Comparison of ENCODE assay signal across 18 mouse cellular contexts in genomic region chr2:4578291-4578690, GRCm38 (mm10).
DNase-seq lines count a peak whose midpoint lies in the region; ATAC-seq and TF ChIP-seq lines count a peak whose summit lies in the region.
"Had no signal": no experiment of that assay in that cellular context is flagged by ENCODE, and none has a peak within 500 bp of the region (broad histone marks: within the 10 kb centered on the region; RNA-seq: fewer than 3 reads in every experiment).

No protein-coding gene starts in this region.

- H3K9ac ChIP-seq in heart, embryonic 13.5 days, result no peak overlapping the region
- H3K9ac ChIP-seq in kidney, embryonic 16.5 days (replicated peaks; ENCODE audit: low read length), result no peak overlapping the region
- no peak overlapping the region for H3K9ac ChIP-seq in lung, postnatal 0 days (replicated peaks; ENCODE audit: low read depth)
- H3K9ac ChIP-seq in stomach, postnatal 0 days (ENCODE audit: low read length), result no peak overlapping the region
- H3K9ac ChIP-seq: neural tube, embryonic 12.5 days had no signal

- no peak for DNase-seq in heart, postnatal 14 days
- no peak for DNase-seq in kidney, adult 11 months
- no peak for DNase-seq in lung, postnatal 0 days (ENCODE audit: low spot score)
- no peak for DNase-seq in lung, postnatal 36 days
- no peak for DNase-seq in stomach, postnatal 0 days (ENCODE audit: low spot score)
- DNase-seq in cerebellum, postnatal 4 days (ENCODE audit: low spot score in 2 of 2), result no peak
- DNase-seq: adrenal gland, postnatal 14 days; B cell, adult 2 months; cerebellum, adult 2 months; gastrocnemius, postnatal 36 days; kidney, adult 9 months; left cerebral cortex, postnatal 4 days had no signal

- ATAC-seq in heart, embryonic 13.5 days (ENCODE audit: extremely low read depth, insufficient number of reproducible peaks, low FRiP score, low TSS enrichment), result no peak
- no peak for ATAC-seq in kidney, embryonic 16.5 days (ENCODE audit: low FRiP score, low TSS enrichment)
- no peak for ATAC-seq in lung, postnatal 0 days
- peak; percentile 67; the same call in 1 of the 2 replicates for ATAC-seq in stomach, postnatal 0 days (ENCODE audit: low FRiP score, low TSS enrichment)
- ATAC-seq: hindbrain, postnatal 0 days had no signal

- TF ChIP-seq CTCF in lung, postnatal 0 days (IDR thresholded peaks at IDR 0.05), result no peak
- TF ChIP-seq CTCF in stomach, postnatal 0 days (IDR thresholded peaks at IDR 0.05; ENCODE audit: low read depth), result no peak

- 77% methylated on average over 5 of the region's 5 CpGs for WGBS in heart, embryonic 13.5 days
- WGBS in kidney, embryonic 16.5 days, result 73% methylated on average over 5 of the region's 5 CpGs
- 60% methylated on average over 5 of the region's 5 CpGs for WGBS in lung, postnatal 0 days
- WGBS in stomach, postnatal 0 days, result 61% methylated on average over 5 of the region's 5 CpGs

- H3K36me3 ChIP-seq in heart, embryonic 13.5 days, result peaks cover 88% of the 10 kb centered on the region
- H3K36me3 ChIP-seq in kidney, embryonic 16.5 days (ENCODE audit: insufficient read depth, low read length), result peaks cover 52% of the 10 kb centered on the region
- H3K36me3 ChIP-seq in lung, postnatal 0 days (ENCODE audit: insufficient read depth, low read length), result peaks cover 13% of the 10 kb centered on the region; the same call in 1 of the 2 replicates
- peaks cover 4% of the 10 kb centered on the region for H3K36me3 ChIP-seq in stomach, postnatal 0 days (ENCODE audit: control insufficient read depth, insufficient read depth, low read length)

- peaks cover 55% of the 10 kb centered on the region for H3K4me1 ChIP-seq in heart, embryonic 13.5 days
- H3K4me1 ChIP-seq in kidney, embryonic 16.5 days (ENCODE audit: insufficient read depth, low read length), result peaks cover 48% of the 10 kb centered on the region
- peaks cover 14% of the 10 kb centered on the region for H3K4me1 ChIP-seq in lung, postnatal 0 days (ENCODE audit: insufficient read depth, low read depth, low read length)
- no peaks in the 10 kb centered on the region for H3K4me1 ChIP-seq in stomach, postnatal 0 days (replicated peaks; ENCODE audit: control insufficient read depth, insufficient read depth)
- H3K4me1 ChIP-seq: neural tube, embryonic 12.5 days had no signal

- no peaks in the 10 kb centered on the region for H3K9me3 ChIP-seq in heart, embryonic 13.5 days
- H3K9me3 ChIP-seq in kidney, embryonic 16.5 days (ENCODE audit: low read length), result no peaks in the 10 kb centered on the region
- no peaks in the 10 kb centered on the region for H3K9me3 ChIP-seq in lung, postnatal 0 days (ENCODE audit: low read length)
- H3K9me3 ChIP-seq in stomach, postnatal 0 days (ENCODE audit: control insufficient read depth, low read length), result no peaks in the 10 kb centered on the region
- H3K9me3 ChIP-seq: forebrain, embryonic 10.5 days; midbrain, embryonic 10.5 days; neural tube, embryonic 12.5 days had no signal

- peak overlapping the region; percentile 77 for H3K27ac ChIP-seq in heart, embryonic 13.5 days (replicated peaks)
- H3K27ac ChIP-seq in kidney, embryonic 16.5 days (ENCODE audit: low read length), result peak overlapping the region; percentile 68; the same call in 1 of the 2 replicates
- 0 out of 2 replicates have a peak overlapping the region, but pooled peaks have one; percentile 10 for H3K27ac ChIP-seq in lung, postnatal 0 days (ENCODE audit: low read length)
- H3K27ac ChIP-seq in stomach, postnatal 0 days (replicated peaks), result peak overlapping the region; percentile 50
- H3K27ac ChIP-seq: forebrain, embryonic 10.5 days; midbrain, embryonic 10.5 days; neural tube, embryonic 12.5 days had no signal

- intact Hi-C loops in heart, postnatal 14 days (cut with DNase I), result no loop called here

- no peak for TF ChIP-seq EP300 in lung, postnatal 0 days (IDR thresholded peaks at IDR 0.05)
- no peak for TF ChIP-seq EP300 in stomach, postnatal 0 days (optimal IDR thresholded peaks at IDR 0.05)

- no peak overlapping the region for H3K4me3 ChIP-seq in heart, embryonic 13.5 days
- no peak overlapping the region for H3K4me3 ChIP-seq in kidney, embryonic 16.5 days (ENCODE audit: low read length)
- H3K4me3 ChIP-seq in lung, postnatal 0 days (ENCODE audit: low read depth, low read length), result no peak overlapping the region
- H3K4me3 ChIP-seq in stomach, postnatal 0 days (ENCODE audit: low read depth, low read length), result no peak overlapping the region
- H3K4me3 ChIP-seq: forebrain, embryonic 10.5 days; midbrain, embryonic 10.5 days; neural tube, embryonic 12.5 days had no signal

- H3K27me3 ChIP-seq in heart, embryonic 13.5 days (replicated peaks), result no peaks in the 10 kb centered on the region
- no peaks in the 10 kb centered on the region for H3K27me3 ChIP-seq in kidney, embryonic 16.5 days (ENCODE audit: insufficient read depth, low read length)
- H3K27me3 ChIP-seq in lung, postnatal 0 days (replicated peaks; ENCODE audit: insufficient read depth, low read length), result no peaks in the 10 kb centered on the region
- no peaks in the 10 kb centered on the region for H3K27me3 ChIP-seq in stomach, postnatal 0 days (ENCODE audit: control insufficient read depth, insufficient read depth, low read length)
- H3K27me3 ChIP-seq: neural tube, embryonic 12.5 days had no signal

- no peak overlapping the region for H3K4me2 ChIP-seq in heart, embryonic 13.5 days
- H3K4me2 ChIP-seq in kidney, embryonic 16.5 days (replicated peaks; ENCODE audit: low read depth, low read length), result no peak overlapping the region
- H3K4me2 ChIP-seq in lung, postnatal 0 days (replicated peaks; ENCODE audit: low read depth, low read length), result no peak overlapping the region
- no peak overlapping the region for H3K4me2 ChIP-seq in stomach, postnatal 0 days (replicated peaks; ENCODE audit: low read depth)
- H3K4me2 ChIP-seq: neural tube, embryonic 12.5 days had no signal

Comparison
In these comparisons a context has a peak if more than half of its experiments do, and no peak if none do; other contexts are left out.
1. H3K27ac ChIP-seq: peak in every context shown above with its lines; median percentile 77 in heart, embryonic 13.5 days; 68 in kidney, embryonic 16.5 days; 50 in stomach, postnatal 0 days; 10 in lung, postnatal 0 days.